Mouse (Mus musculus): Measurements from ENCODE around the gene Fkbp7. TPM values are rescaled to one million over a fixed set of nuclear protein-coding genes. Genes with fewer than 3 reads are reported as not detected.
A peak's percentile ranks its signal among the peaks of the same experiment; 100 is the strongest.

Fkbp7 gene
- 126 and 129 TPM in 2 replicates for polyA plus RNA-seq (2015; fragmentation: Nextera tagmentation; extraction: Ambion mirVana)

DNA sequence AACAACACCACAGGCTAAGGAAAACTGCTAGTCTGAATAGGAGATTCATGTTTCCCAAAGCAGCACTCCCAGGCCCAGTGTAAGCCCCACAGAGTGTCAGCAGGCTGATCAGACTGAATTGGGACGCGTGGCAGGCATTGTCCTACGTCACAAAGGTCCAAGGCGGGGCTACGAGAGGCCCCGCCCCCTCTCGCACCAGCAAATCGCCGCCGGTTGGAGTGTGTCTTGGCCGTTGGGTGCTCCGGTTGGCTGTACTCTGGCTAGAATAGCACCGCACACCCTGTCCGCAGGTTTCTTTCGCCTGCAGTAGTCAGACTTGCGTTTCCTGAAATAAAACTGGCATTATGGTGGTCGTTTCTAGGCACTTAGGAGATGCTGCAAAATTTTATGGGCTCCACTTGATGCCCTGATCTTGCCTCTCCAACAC, at the start of gene Fkbp7:
Gene Fkbp7, minus strand, starts transcription at position 151 of the 427 bp plus-strand sequence.
- Histone ChIP-seq H3K27ac (replicated peaks) (peak within 1 kb of the TSS; percentile 87), H3K4me1 (peaks cover 24% of the 10 kb centered on the region), H3K36me3 (0 out of 2 replicates have a peak, but pooled peaks cover 3% of the 10 kb centered on the region), H3K4me2 (replicated peaks) (peak within 1 kb of the TSS; percentile 62), H3K4me3 (replicated peaks) (peak within 1 kb of the TSS; percentile 54), H3K27me3 (no peaks in the 10 kb centered on the region), H3K9ac (peak within 1 kb of the TSS; percentile 41; the same call in 1 of the 2 replicates), H3K9me3 (replicated peaks) (no peaks in the 10 kb centered on the region)
- WGBS: under 1% methylated on average over 17 of the region's 17 CpGs
- peak; percentile 92 for ATAC-seq (ENCODE audit: insufficient number of reproducible peaks, low FRiP score, low TSS enrichment, low read depth)

- peaks cover 39% of the 10 kb centered on the region; the same call in 1 of the 2 replicates for H3K36me3 ChIP-seq
- no peak overlapping the region for H3K4me2 ChIP-seq (replicated peaks)
- H3K27ac ChIP-seq (replicated peaks): no peak overlapping the region
- H3K9me3 ChIP-seq (replicated peaks): peaks cover 3% of the 10 kb centered on the region; the same call in 1 of the 2 replicates
- no peak overlapping the region for H3K4me3 ChIP-seq (replicated peaks)
- H3K4me1 ChIP-seq: no peaks in the 10 kb centered on the region
- no peak for ATAC-seq (ENCODE audit: insufficient number of reproducible peaks, low FRiP score, low TSS enrichment, low read depth)
- 94% methylated on average over 14 of the region's 14 CpGs for WGBS
- no peaks in the 10 kb centered on the region for H3K27me3 ChIP-seq
- H3K9ac ChIP-seq: no peak overlapping the region
Measured at GRCm38 (mm10) chr2:76719650-76720049, 46.7 kb upstream of the Fkbp7 start.

DNA sequence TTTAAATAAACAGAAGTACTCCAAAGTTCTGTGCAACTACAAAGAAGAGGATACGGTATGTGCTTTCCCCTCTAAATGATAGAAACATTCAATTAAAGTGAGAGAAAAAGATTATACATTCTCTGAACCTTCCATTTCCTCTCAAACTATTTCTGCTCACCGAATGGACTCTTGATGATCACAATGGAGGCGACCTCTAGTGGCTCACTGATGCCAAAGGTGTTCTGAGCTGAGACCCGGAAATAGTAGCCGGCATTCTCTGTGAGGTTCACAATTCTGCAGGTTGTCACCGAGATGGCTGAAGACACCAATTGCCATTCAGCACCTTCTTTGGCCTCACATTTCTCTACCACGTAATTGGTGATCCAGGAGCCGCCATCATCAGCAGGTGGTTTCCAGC, 42.1 kb upstream of the Fkbp7 start:
- no peaks in the 10 kb centered on the region for H3K4me1 ChIP-seq
- H3K9ac ChIP-seq: no peak overlapping the region
- H3K27ac ChIP-seq (replicated peaks): no peak overlapping the region
- no peaks in the 10 kb centered on the region for H3K27me3 ChIP-seq
- H3K9me3 ChIP-seq (replicated peaks): peaks cover 19% of the 10 kb centered on the region
- ATAC-seq (ENCODE audit: insufficient number of reproducible peaks, low FRiP score, low TSS enrichment, low read depth): no peak
- 73% methylated on average over 8 of the region's 8 CpGs for WGBS
- H3K36me3 ChIP-seq: peaks cover 57% of the 10 kb centered on the region
- no peak overlapping the region for H3K4me2 ChIP-seq (replicated peaks)
- H3K4me3 ChIP-seq (replicated peaks): no peak overlapping the region

DNA sequence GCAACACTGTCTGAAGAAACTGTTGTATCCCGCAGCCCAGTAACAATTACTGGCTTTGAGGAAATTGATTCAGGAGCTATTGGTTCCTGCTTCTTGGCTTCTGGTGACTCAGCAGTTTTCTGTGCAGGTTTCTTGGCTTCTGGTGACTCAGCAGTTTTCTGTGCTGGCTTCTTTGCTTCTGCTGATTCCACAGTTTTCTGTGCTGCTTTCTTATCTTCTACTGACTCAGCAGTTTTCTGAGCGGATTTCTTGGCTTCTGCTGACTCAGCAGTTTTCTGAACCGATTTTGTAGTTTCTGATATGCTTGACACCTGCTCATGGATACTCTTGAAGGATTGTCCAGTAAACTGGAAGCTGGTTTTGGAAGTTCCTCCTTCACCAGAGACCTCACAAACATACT, 35.6 kb upstream of the Fkbp7 start:
- no peak overlapping the region for H3K4me2 ChIP-seq (replicated peaks)
- no peaks in the 10 kb centered on the region for H3K4me1 ChIP-seq
- peaks cover 19% of the 10 kb centered on the region for H3K9me3 ChIP-seq (replicated peaks)
- H3K36me3 ChIP-seq: peaks cover 35% of the 10 kb centered on the region
- no peak overlapping the region for H3K9ac ChIP-seq
- no peaks in the 10 kb centered on the region for H3K27me3 ChIP-seq
- no peak overlapping the region for H3K27ac ChIP-seq (replicated peaks)
- ATAC-seq (ENCODE audit: insufficient number of reproducible peaks, low FRiP score, low TSS enrichment, low read depth): no peak
- 92% methylated on average over 3 of the region's 3 CpGs for WGBS
- no peak overlapping the region for H3K4me3 ChIP-seq (replicated peaks)

- Histone ChIP-seq H3K4me3 (replicated peaks) (no peak overlapping the region), H3K36me3 (peaks cover 19% of the 10 kb centered on the region; the same call in 1 of the 2 replicates), H3K9me3 (replicated peaks) (0 out of 2 replicates have a peak, but pooled peaks cover under 1% of the 10 kb centered on the region), H3K27ac (replicated peaks) (no peak overlapping the region), H3K4me1 (no peaks in the 10 kb centered on the region), H3K9ac (no peak overlapping the region), H3K27me3 (no peaks in the 10 kb centered on the region), H3K4me2 (replicated peaks) (no peak overlapping the region)
- no peak for ATAC-seq (ENCODE audit: insufficient number of reproducible peaks, low FRiP score, low TSS enrichment, low read depth)
- 86% methylated on average over 13 of the region's 13 CpGs for WGBS
Measured at GRCm38 (mm10) chr2:76705655-76706054, 32.7 kb upstream of the Fkbp7 start.

- no peak for ATAC-seq (ENCODE audit: insufficient number of reproducible peaks, low FRiP score, low TSS enrichment, low read depth)
Measured at GRCm38 (mm10) chr2:76702751-76703150, 29.8 kb upstream of the Fkbp7 start.

DNA sequence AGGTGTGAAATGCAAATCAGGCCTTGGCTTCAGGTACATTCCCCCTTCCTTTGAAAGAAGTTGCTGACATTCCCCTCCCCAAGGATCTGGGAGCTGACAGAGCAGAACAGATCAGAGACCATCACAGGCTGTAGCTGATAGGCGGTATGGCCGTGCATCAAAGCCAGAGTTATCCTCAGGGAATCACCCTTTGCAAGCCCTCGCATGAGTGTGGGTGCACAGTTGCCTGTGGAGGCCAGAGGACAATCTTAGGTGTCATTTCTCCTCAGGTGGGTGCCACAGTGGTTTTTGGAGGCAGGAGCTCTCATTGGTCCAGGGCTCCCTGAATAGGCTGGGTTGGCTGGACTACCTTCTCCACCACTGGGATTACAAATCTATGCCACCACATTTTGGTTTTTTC, 29.3 kb upstream of the Fkbp7 start:
- peaks cover 13% of the 10 kb centered on the region for H3K36me3 ChIP-seq
- H3K4me1 ChIP-seq: no peaks in the 10 kb centered on the region
- no peak overlapping the region for H3K27ac ChIP-seq (replicated peaks)
- no peak for ATAC-seq (ENCODE audit: insufficient number of reproducible peaks, low FRiP score, low TSS enrichment, low read depth)
- H3K9me3 ChIP-seq (replicated peaks): no peaks in the 10 kb centered on the region
- H3K9ac ChIP-seq: no peak overlapping the region
- 82% methylated on average over 3 of the region's 3 CpGs for WGBS
- H3K27me3 ChIP-seq: no peaks in the 10 kb centered on the region
- H3K4me2 ChIP-seq (replicated peaks): no peak overlapping the region
- H3K4me3 ChIP-seq (replicated peaks): no peak overlapping the region

More at GRCm38 (mm10) chr2:76702751-76703150, 29.8 kb upstream of the Fkbp7 start:
- Histone ChIP-seq H3K4me2 (replicated peaks) (no peak overlapping the region), H3K36me3 (peaks cover 7% of the 10 kb centered on the region; the same call in 1 of the 2 replicates), H3K9ac (no peak overlapping the region), H3K9me3 (replicated peaks) (no peaks in the 10 kb centered on the region), H3K4me1 (no peaks in the 10 kb centered on the region), H3K27me3 (no peaks in the 10 kb centered on the region), H3K27ac (replicated peaks) (no peak overlapping the region), H3K4me3 (replicated peaks) (no peak overlapping the region)
- 84% methylated on average over 5 of the region's 5 CpGs for WGBS

GRCm38 (mm10) chr2:76695290-76695689, 22.4 kb upstream of the Fkbp7 start:
- H3K27ac ChIP-seq (replicated peaks): no peak overlapping the region
- H3K27me3 ChIP-seq: no peaks in the 10 kb centered on the region
- no peak overlapping the region for H3K4me3 ChIP-seq (replicated peaks)
- H3K4me2 ChIP-seq (replicated peaks): no peak overlapping the region
- WGBS: 85% methylated on average over 6 of the region's 6 CpGs
- no peaks in the 10 kb centered on the region for H3K4me1 ChIP-seq
- no peaks in the 10 kb centered on the region for H3K9me3 ChIP-seq (replicated peaks)
- H3K36me3 ChIP-seq: peaks cover 55% of the 10 kb centered on the region
- H3K9ac ChIP-seq: no peak overlapping the region
- no peak for ATAC-seq (ENCODE audit: insufficient number of reproducible peaks, low FRiP score, low TSS enrichment, low read depth)

GRCm38 (mm10) chr2:76693765-76694164, 20.8 kb upstream of the Fkbp7 start:
- WGBS: 94% methylated on average over 5 of the region's 5 CpGs
- peaks cover 56% of the 10 kb centered on the region for H3K36me3 ChIP-seq
- no peak overlapping the region for H3K4me3 ChIP-seq (replicated peaks)
- no peak overlapping the region for H3K4me2 ChIP-seq (replicated peaks)
- no peaks in the 10 kb centered on the region for H3K4me1 ChIP-seq
- no peak for ATAC-seq (ENCODE audit: insufficient number of reproducible peaks, low FRiP score, low TSS enrichment, low read depth)
- H3K27me3 ChIP-seq: no peaks in the 10 kb centered on the region
- H3K27ac ChIP-seq (replicated peaks): no peak overlapping the region
- H3K9ac ChIP-seq: no peak overlapping the region
- H3K9me3 ChIP-seq (replicated peaks): no peaks in the 10 kb centered on the region

DNA sequence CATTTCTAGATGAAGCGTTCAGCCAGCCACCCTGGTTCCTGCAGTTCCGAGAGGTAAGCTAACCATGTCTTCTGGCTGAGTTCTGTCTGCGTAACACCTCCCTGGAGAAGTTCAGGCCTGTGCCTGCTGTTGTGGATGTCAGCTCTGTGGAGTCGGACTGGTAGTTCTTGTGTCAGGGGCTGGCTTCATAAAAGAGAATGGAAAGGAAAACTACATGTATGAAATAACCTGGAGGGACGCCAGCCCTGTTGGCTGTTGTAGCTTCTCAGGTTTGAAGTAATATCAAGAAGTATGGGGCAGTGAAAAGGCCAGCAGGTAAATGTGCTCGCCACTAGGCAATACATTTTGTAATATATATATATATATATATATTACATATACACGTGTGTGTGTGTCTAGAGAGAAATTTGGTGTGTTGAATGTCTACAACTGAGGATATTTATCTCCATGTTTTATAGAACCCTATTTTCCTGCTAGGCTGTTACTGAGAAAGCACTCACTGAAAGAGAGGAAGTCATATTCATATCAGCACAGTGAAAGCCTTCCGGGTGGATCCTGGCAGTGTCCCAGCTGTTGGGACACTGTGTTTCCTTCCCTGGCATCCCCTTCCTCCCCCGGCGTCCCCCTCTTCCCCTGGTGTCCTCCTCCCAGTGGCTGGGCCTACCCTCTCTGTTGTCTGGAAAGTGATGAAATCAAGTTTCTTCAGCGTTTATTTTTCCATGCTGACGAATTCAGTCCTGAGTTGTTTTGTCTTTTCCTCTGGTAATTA, 17.7 kb upstream of the Fkbp7 start:
- Histone ChIP-seq H3K4me1 (no peaks in the 10 kb centered on the region), H3K36me3 (peaks cover 77% of the 10 kb centered on the region), H3K27me3 (no peaks in the 10 kb centered on the region), H3K4me2 (replicated peaks) (no peak overlapping the region), H3K9ac (no peak overlapping the region), H3K4me3 (replicated peaks) (no peak overlapping the region), H3K27ac (replicated peaks) (no peak overlapping the region), H3K9me3 (replicated peaks) (no peaks in the 10 kb centered on the region)
- ATAC-seq (ENCODE audit: insufficient number of reproducible peaks, low FRiP score, low TSS enrichment, low read depth): no peak
- 74% methylated on average over 12 of the region's 12 CpGs for WGBS

GRCm38 (mm10) chr2:76688162-76688561, 15.2 kb upstream of the Fkbp7 start:
- Histone ChIP-seq H3K4me3 (replicated peaks) (no peak overlapping the region), H3K4me1 (no peaks in the 10 kb centered on the region), H3K9ac (no peak overlapping the region), H3K36me3 (peaks cover 77% of the 10 kb centered on the region), H3K4me2 (replicated peaks) (no peak overlapping the region), H3K27ac (replicated peaks) (no peak overlapping the region), H3K27me3 (no peaks in the 10 kb centered on the region), H3K9me3 (replicated peaks) (no peaks in the 10 kb centered on the region)
- no peak for ATAC-seq (ENCODE audit: insufficient number of reproducible peaks, low FRiP score, low TSS enrichment, low read depth)
- 57% methylated on average over 7 of the region's 7 CpGs for WGBS

GRCm38 (mm10) chr2:76687608-76688007, 14.7 kb upstream of the Fkbp7 start:
- Histone ChIP-seq H3K9ac (no peak overlapping the region), H3K4me1 (no peaks in the 10 kb centered on the region), H3K4me2 (replicated peaks) (no peak overlapping the region), H3K36me3 (peaks cover 78% of the 10 kb centered on the region), H3K27ac (replicated peaks) (no peak overlapping the region), H3K4me3 (replicated peaks) (no peak overlapping the region), H3K27me3 (no peaks in the 10 kb centered on the region), H3K9me3 (replicated peaks) (no peaks in the 10 kb centered on the region)
- no peak for ATAC-seq (ENCODE audit: insufficient number of reproducible peaks, low FRiP score, low TSS enrichment, low read depth)
- 67% methylated on average over 3 of the region's 3 CpGs for WGBS

All from embryonic facial prominence, embryonic 15.5 days (tissue).